Mouse (Mus musculus) lung, postnatal 0 days (tissue): ENCODE measurements at regions not wholly inside any gene's neighbourhood (a gene's known extent, or its start where the extent isn't known, plus 50 kb on each side); places are given as distances from the start of the nearest gene placed in this dataset.

ENCODE experiments used
- ATAC-seq: fragments of 200-750 bp; cut with Nextera tagmentation; 2 replicates; pipeline ENCODE4 v1.8.0; 2017; ENCODE audit warnings: moderate library complexity
- DNase-seq: peaks from one replicate; pipeline ENCODE4 v3.0.0-alpha.2; 2016; ENCODE audit warnings: low spot score
- H3K27ac ChIP-seq: fragments of 300-500 bp; sonication (generic); 2 replicates; pipeline ENCODE4 v1.5.1; 2014; ENCODE audit warnings: antibody characterized with exemption, mild to moderate bottlenecking, low read length, mixed read lengths
- H3K27me3 ChIP-seq: fragments of 300-500 bp; sonication (generic); replicated peaks from 2 replicates; pipeline ENCODE4 v1.6.1; 2014; ENCODE audit warnings: low read length, mixed read lengths; ENCODE audit not compliant: insufficient read depth
- H3K36me3 ChIP-seq: fragments of 300-500 bp; sonication (generic); 2 replicates; pipeline ENCODE4 v1.6.1; 2014; ENCODE audit warnings: low read length, mixed read lengths; ENCODE audit not compliant: insufficient read depth
- H3K4me1 ChIP-seq: fragments of 300-500 bp; sonication (generic); 2 replicates; pipeline ENCODE4 v1.6.1; 2014; ENCODE audit warnings: antibody characterized with exemption, low read depth, low read length, mixed read lengths; ENCODE audit not compliant: insufficient read depth
- H3K4me2 ChIP-seq: fragments of 300-500 bp; sonication (generic); replicated peaks from 2 replicates; pipeline ENCODE4 v1.6.1; 2014; ENCODE audit warnings: low read depth, mild to moderate bottlenecking, low read length, moderate library complexity, mixed read lengths
- H3K4me3 ChIP-seq: fragments of 300-500 bp; sonication (generic); 2 replicates; pipeline ENCODE4 v1.5.1; 2014; ENCODE audit warnings: low read depth, low read length
- H3K9ac ChIP-seq: fragments of 300-500 bp; sonication (generic); replicated peaks from 2 replicates; pipeline ENCODE4 v1.6.1; 2014; ENCODE audit warnings: low read depth, mild to moderate bottlenecking
- H3K9me3 ChIP-seq: fragments of 300-500 bp; sonication (generic); 2 replicates; pipeline ENCODE4 v1.6.1; 2016; ENCODE audit warnings: low read length, mixed read lengths
- CTCF ChIP-seq: IDR thresholded peaks from 2 replicates; pipeline ENCODE4 v1.5.1; 2016; ENCODE audit warnings: antibody characterized with exemption, mild to moderate bottlenecking
- EP300 ChIP-seq: IDR thresholded peaks from 2 replicates; pipeline ENCODE4 v1.6.1; 2016; ENCODE audit warnings: antibody characterized with exemption, mild to moderate bottlenecking, control low read depth
- WGBS: fragments of 180-500 bp; shearing (Covaris S2); extraction: QIAGEN DNeasy Blood & Tissue Kit; methylation state at CpG from one replicate; pipeline ENCODE4 v1.1.7; 2014; 5-methylcytosine and 5-hydroxymethylcytosine counted together

GRCm38 (mm10) chr14:86509686-86510085, 631.3 kb downstream of the Diaph3 start:
- H3K4me1 ChIP-seq: no peaks in the 10 kb centered on the region
- 85% methylated on average over 6 of the region's 6 CpGs for WGBS
- no peaks in the 10 kb centered on the region for H3K36me3 ChIP-seq
- DNase-seq: no peak
- no peak overlapping the region for H3K27ac ChIP-seq
- no peak for ATAC-seq
- no peak for TF ChIP-seq EP300
- TF ChIP-seq CTCF: no peak
- no peaks in the 10 kb centered on the region for H3K27me3 ChIP-seq
- H3K9me3 ChIP-seq: no peaks in the 10 kb centered on the region
- H3K9ac ChIP-seq: no peak overlapping the region
- no peak overlapping the region for H3K4me2 ChIP-seq
- no peak overlapping the region for H3K4me3 ChIP-seq

DNA sequence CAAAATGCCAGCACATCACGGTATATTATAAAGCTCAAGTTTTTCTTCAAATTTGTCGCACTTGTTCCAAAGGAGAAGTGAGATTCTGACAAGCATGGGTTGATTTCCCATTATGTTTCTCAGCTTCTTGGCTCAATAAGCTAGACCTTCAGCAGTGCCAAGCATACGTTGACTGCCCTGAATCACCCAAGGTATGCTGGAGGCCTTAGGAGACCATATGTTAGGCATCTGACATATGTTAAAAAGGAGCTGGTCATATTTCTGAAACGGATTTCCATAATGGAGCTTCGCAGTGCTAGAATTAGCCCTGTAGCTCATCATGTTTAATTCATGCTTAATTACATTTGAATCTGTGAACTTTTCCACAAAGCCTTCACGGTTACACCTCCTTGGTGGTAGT, 634.7 kb downstream of the Diaph3 start:
- H3K36me3 ChIP-seq: no peaks in the 10 kb centered on the region
- no peak overlapping the region for H3K27ac ChIP-seq
- H3K4me1 ChIP-seq: no peaks in the 10 kb centered on the region
- no peak for ATAC-seq
- H3K9me3 ChIP-seq: no peaks in the 10 kb centered on the region
- H3K4me2 ChIP-seq: no peak overlapping the region
- WGBS: 90% methylated on average over 6 of the region's 6 CpGs
- no peak overlapping the region for H3K4me3 ChIP-seq
- H3K9ac ChIP-seq: no peak overlapping the region
- TF ChIP-seq CTCF (no peak), EP300 (no peak)
- DNase-seq: no peak
- no peaks in the 10 kb centered on the region for H3K27me3 ChIP-seq

DNA sequence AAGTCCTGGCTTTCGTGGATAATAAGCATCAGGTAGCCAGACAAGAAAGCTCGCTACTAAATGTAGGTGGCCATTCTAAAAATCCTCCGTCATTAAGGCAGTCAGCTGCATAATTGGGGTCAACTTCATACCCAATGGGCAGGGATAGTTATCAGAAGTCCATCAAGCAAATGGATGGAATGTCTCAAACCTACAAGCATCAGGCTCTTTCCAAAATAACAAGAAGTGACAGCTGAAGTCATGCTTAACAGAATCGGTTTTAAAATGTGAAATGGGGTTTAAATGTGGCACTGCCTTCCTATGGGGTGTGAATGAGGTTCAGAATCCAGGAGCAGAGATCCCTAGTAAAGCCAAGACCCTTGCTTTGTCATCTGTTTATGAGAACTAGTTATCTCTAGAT, 650.2 kb downstream of the Diaph3 start:
- Histone ChIP-seq H3K9ac (no peak overlapping the region), H3K4me2 (no peak overlapping the region), H3K4me1 (no peaks in the 10 kb centered on the region), H3K36me3 (no peaks in the 10 kb centered on the region), H3K27ac (no peak overlapping the region), H3K4me3 (no peak overlapping the region), H3K9me3 (no peaks in the 10 kb centered on the region), H3K27me3 (no peaks in the 10 kb centered on the region)
- no peak for DNase-seq
- no peak for TF ChIP-seq CTCF
- no peak for TF ChIP-seq EP300
- WGBS: 71% methylated on average over 4 of the region's 4 CpGs
- ATAC-seq: no peak

GRCm38 (mm10) chr14:86489872-86490631, 651.0 kb downstream of the Diaph3 start:
- Histone ChIP-seq H3K4me1 (no peaks in the 10 kb centered on the region), H3K4me3 (no peak overlapping the region), H3K27me3 (no peaks in the 10 kb centered on the region), H3K9me3 (no peaks in the 10 kb centered on the region), H3K36me3 (no peaks in the 10 kb centered on the region), H3K9ac (no peak overlapping the region), H3K27ac (0 out of 2 replicates have a peak overlapping the region, but pooled peaks have one; percentile 26), H3K4me2 (no peak overlapping the region)
- peak; percentile 68 for ATAC-seq
- WGBS: 41% methylated on average over 13 of the region's 13 CpGs
- TF ChIP-seq CTCF (no peak), EP300 (peak; percentile 76)
- DNase-seq: peak; percentile 48

DNA sequence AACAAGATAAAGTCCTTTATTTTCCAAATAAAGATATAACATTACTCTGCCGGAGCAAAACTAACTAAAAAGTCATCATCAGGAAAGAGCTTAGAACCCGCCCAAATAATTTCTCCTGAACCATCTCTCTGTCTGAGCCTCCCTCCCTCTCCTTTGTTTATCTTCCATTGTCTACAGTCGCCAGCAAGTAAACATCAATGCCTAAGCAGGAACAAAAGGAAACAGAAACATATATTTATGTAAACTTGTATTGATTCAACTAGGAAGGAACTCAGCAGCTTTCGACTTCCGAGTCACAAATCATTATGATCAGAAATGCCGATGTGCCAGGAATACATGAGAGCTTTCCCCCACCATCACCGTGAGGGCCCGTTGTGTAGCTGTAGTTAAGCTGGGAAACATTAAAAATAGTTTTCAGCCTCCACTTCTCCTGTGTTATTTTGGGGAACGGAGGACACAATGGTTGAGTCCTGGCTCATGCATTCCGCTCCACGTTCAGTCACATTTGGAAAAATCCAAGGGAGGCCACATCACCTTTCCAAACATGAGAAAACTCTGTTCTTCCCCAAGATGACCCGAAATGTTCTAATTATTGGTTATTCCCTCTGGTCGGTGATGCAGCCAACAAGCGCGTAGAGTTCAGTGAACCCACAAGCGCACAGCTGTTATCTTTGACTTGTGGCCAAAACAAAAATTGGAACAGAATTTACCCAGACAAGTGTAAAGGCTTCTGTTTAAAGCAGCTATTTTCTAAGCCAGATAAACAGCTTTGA, 651.8 kb downstream of the Diaph3 start:
- H3K9ac ChIP-seq: no peak overlapping the region
- ATAC-seq: peak; percentile 68
- TF ChIP-seq EP300: peak; percentile 96
- no peak for TF ChIP-seq CTCF
- no peaks in the 10 kb centered on the region for H3K27me3 ChIP-seq
- H3K4me1 ChIP-seq: no peaks in the 10 kb centered on the region
- no peak overlapping the region; the same call in 1 of the 2 replicates for H3K4me2 ChIP-seq
- H3K27ac ChIP-seq: 0 out of 2 replicates have a peak overlapping the region, but pooled peaks have one; percentile 26
- H3K36me3 ChIP-seq: no peaks in the 10 kb centered on the region
- no peaks in the 10 kb centered on the region for H3K9me3 ChIP-seq
- H3K4me3 ChIP-seq: no peak overlapping the region
- WGBS: 47% methylated on average over 16 of the region's 16 CpGs
- DNase-seq: peak; percentile 51

DNA sequence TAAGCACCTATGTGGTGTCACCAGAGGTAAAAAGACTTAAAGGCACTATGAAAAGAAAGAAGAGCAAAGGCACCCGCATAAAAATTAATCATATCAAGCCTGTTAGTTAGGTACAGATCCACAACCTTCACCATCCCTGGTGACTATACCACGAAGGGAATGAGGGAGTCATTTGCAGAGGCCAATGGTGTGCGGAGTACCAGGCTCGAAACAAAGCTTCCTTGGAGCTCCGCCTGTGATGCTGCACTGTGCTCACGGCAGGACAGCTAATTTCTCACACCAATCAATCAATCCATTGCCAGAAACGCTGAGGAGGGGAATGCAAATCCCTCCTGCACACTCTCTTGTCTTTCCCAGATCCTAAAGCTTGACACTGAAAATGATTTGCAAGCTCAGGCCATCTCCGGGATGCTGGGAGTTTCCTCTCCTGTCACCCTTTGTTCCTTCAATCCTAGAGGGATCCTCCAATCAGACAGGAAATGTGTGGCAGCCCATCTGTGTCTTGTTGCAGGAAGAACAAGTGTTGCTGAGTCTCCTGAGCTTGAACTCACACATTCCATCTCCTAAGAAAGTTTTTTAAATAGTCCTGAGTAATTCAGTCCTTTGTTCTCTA, 653.6 kb downstream of the Diaph3 start:
- ATAC-seq (no peak), DNase-seq (no peak)
- Histone ChIP-seq H3K27me3 (no peaks in the 10 kb centered on the region), H3K36me3 (no peaks in the 10 kb centered on the region), H3K4me2 (no peak overlapping the region), H3K4me1 (no peaks in the 10 kb centered on the region), H3K9ac (no peak overlapping the region), H3K4me3 (no peak overlapping the region), H3K9me3 (no peaks in the 10 kb centered on the region), H3K27ac (no peak overlapping the region)
- 59% methylated on average over 8 of the region's 8 CpGs for WGBS
- TF ChIP-seq CTCF (no peak), EP300 (no peak)
